Mouse (Mus musculus): Measurements from ENCODE around the gene Hist1h2bm.

DNA sequence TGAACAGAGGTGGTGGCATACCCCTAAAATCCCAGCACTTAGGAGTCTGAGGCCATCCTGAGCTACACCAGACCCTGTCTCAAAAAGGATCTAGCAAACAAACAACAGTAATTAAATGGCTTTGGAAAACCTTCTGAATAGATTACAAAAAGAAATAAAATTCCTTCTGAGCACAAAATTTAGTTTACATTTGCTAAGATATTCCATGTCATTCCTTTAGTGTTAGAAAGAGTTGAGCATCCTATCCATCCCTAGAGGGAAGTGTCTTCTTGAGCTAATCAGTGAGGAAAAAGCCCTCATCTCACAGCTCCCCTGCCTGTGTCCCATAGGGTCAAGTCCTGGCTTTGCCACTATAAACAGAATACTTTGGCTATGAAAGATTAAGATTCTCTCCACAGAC, 24.0 kb upstream of the Hist1h2bm start, which contains the start of gene Olfr1359:
- TF ChIP-seq CTCF (IDR thresholded peaks at IDR 0.05; ENCODE audit: low read depth, low read length) (no peak), POLR2A (IDR thresholded peaks at IDR 0.05; ENCODE audit: borderline replicate concordance, low read depth, low read length) (no peak)

All from bone marrow macrophage, adult 2 months (primary cell).